Mouse (Mus musculus) testis, adult 2 months (tissue): ENCODE data around the gene Fgfr4.

ENCODE experiments used
- CTCF ChIP-seq: fragments of 200-500 bp; IDR thresholded peaks from 2 replicates; pipeline ENCODE4 v1.5.1; 2012; ENCODE audit warnings: low read depth, mild to moderate bottlenecking, inconsistent platforms, low read length, moderate library complexity; ENCODE audit not compliant: control insufficient read depth, insufficient read depth, insufficient replicate concordance
- POLR2A ChIP-seq: fragments of 200-500 bp; IDR thresholded peaks from 2 replicates; pipeline ENCODE4 v1.6.1; 2012; ENCODE audit warnings: low read depth, mild to moderate bottlenecking, inconsistent platforms, low read length, moderate library complexity; ENCODE audit not compliant: control insufficient read depth

- TF ChIP-seq POLR2A (peak; percentile 74), CTCF (no peak)
Measured at GRCm38 (mm10) chr13:55211221-55212010, 59.0 kb downstream of the Fgfr4 start.
